Mouse (Mus musculus): ENCODE data around the gene Gsk3b.

- TF ChIP-seq CTCF (IDR thresholded peaks at IDR 0.05; ENCODE audit: low read depth, low read length), result no peak
- TF ChIP-seq POLR2A (IDR thresholded peaks at IDR 0.05; ENCODE audit: extremely low read depth, insufficient read depth, low read length), result no peak
Observed at GRCm38 (mm10) chr16:38129171-38129570, 40.4 kb downstream of the Gsk3b start.

Measured in liver, adult 2 months (tissue).